Mouse (Mus musculus): Measurements from ENCODE around the gene Nsmce4a.
"Not testable (repeated sequence)": the region's sequence is repeated elsewhere in the genome, so short reads cannot be mapped to it uniquely, and the experiment has no call there.

- not testable (repeated sequence) for TF ChIP-seq MAFK (IDR thresholded peaks at IDR 0.05; ENCODE audit: borderline replicate concordance, low read depth, low read length); CTCF (IDR thresholded peaks at IDR 0.05 in 2 of 3, conservative IDR thresholded peaks at IDR 0.05 in 1 of 3; ENCODE audit: control insufficient read depth in 1 of 3, insufficient read depth in 1 of 3, low read depth in 2 of 3, low read length in 3 of 3, poor library complexity in 1 of 3, severe bottlenecking in 1 of 3); ZC3H11A (IDR thresholded peaks at IDR 0.05; ENCODE audit: low read depth, low read length); TCF12 (IDR thresholded peaks at IDR 0.05; ENCODE audit: low read depth, low read length); SMC3 (IDR thresholded peaks at IDR 0.05; ENCODE audit: low read depth, low read length); HCFC1 (IDR thresholded peaks at IDR 0.05; ENCODE audit: low read depth, low read length); POLR2A (IDR thresholded peaks at IDR 0.05; ENCODE audit: control insufficient read depth in 1 of 2, insufficient read depth in 1 of 2, low read depth in 1 of 2, low read length in 2 of 2, poor library complexity in 1 of 2); BHLHE40 (IDR thresholded peaks at IDR 0.05; ENCODE audit: borderline replicate concordance, low read depth, low read length); MAX (IDR thresholded peaks at IDR 0.05; ENCODE audit: low read length); EP300 (IDR thresholded peaks at IDR 0.05; ENCODE audit: low read depth in 1 of 2, low read length in 2 of 2); GABPA (IDR thresholded peaks at IDR 0.05; ENCODE audit: low read depth, low read length); NRF1 (IDR thresholded peaks at IDR 0.05; ENCODE audit: insufficient read depth, low read depth, low read length, poor library complexity, severe bottlenecking); TAL1 (IDR thresholded peaks at IDR 0.05; ENCODE audit: low read length)
These were observed 41.8 kb downstream of the Nsmce4a start for GRCm38 (mm10) chr7:130531138-130531537.

All from MEL (cell line).